Mouse (Mus musculus): Measurements from ENCODE around the gene Lactb. TPM values are rescaled to one million over a fixed set of nuclear protein-coding genes. Genes with fewer than 3 reads are reported as not detected.
A peak's percentile ranks its signal among the peaks of the same experiment; 100 is the strongest.

Lactb gene
- polyA plus RNA-seq, 1 experiment: 6.6 TPM

- H3K4me2 ChIP-seq (ENCODE audit: low read depth): no peak overlapping the region
- no peaks in the 10 kb centered on the region for H3K27me3 ChIP-seq (ENCODE audit: control insufficient read depth, insufficient read depth, insufficient read length)
- no peaks in the 10 kb centered on the region for H3K36me3 ChIP-seq (ENCODE audit: control insufficient read depth, insufficient read depth)
- no peak for TF ChIP-seq MAX (IDR thresholded peaks at IDR 0.05; ENCODE audit: low read depth)
- TF ChIP-seq SRF (IDR thresholded peaks at IDR 0.05; ENCODE audit: control insufficient read depth, insufficient read length, low read depth): no peak
- no peak for TF ChIP-seq TCF3 (IDR thresholded peaks at IDR 0.05; ENCODE audit: insufficient read length, low read depth)
- no peak for TF ChIP-seq CEBPB (IDR thresholded peaks at IDR 0.05; ENCODE audit: insufficient read depth, poor library complexity, severe bottlenecking)
- no peak for TF ChIP-seq POLR2A (IDR thresholded peaks at IDR 0.05; ENCODE audit: insufficient read length, low read depth)
- TF ChIP-seq USF1 (IDR thresholded peaks at IDR 0.05; ENCODE audit: low read depth): no peak
- no peak for TF ChIP-seq REST (IDR thresholded peaks at IDR 0.05; ENCODE audit: insufficient read depth, insufficient read length)
- TF ChIP-seq MYOD1 (IDR thresholded peaks at IDR 0.05; ENCODE audit: control insufficient read depth in 1 of 3, insufficient read length in 2 of 3, low read depth in 2 of 3): no peak
- no peak for TF ChIP-seq TCF12 (IDR thresholded peaks at IDR 0.05; ENCODE audit: insufficient read depth, poor library complexity, severe bottlenecking)
- no peak for TF ChIP-seq POLR2AphosphoS2 (IDR thresholded peaks at IDR 0.05; ENCODE audit: insufficient read length, low read depth)
- TF ChIP-seq E2F4 (IDR thresholded peaks at IDR 0.05; ENCODE audit: insufficient read depth): no peak
- no peak for TF ChIP-seq MYOG (IDR thresholded peaks at IDR 0.05; ENCODE audit: control insufficient read depth in 1 of 3, insufficient read depth in 1 of 3, insufficient read length in 2 of 3, low read depth in 2 of 3)
- H3K4me3 ChIP-seq: no peak overlapping the region
- H3ac ChIP-seq (ENCODE audit: control insufficient read depth, insufficient read length): no peak overlapping the region
- no peaks in the 10 kb centered on the region for H3K79me2 ChIP-seq (ENCODE audit: control insufficient read depth, insufficient read depth)
These were observed 27.9 kb upstream of the Lactb start for GRCm38 (mm10) chr9:67003156-67003555.

GRCm38 (mm10) chr9:67001506-67001905 is 26.2 kb upstream of the Lactb start:
- Histone ChIP-seq H3K4me2 (ENCODE audit: low read depth) (peak overlapping the region; percentile 25), H3K79me2 (ENCODE audit: control insufficient read depth, insufficient read depth) (no peaks in the 10 kb centered on the region), H3K27me3 (ENCODE audit: control insufficient read depth, insufficient read depth, insufficient read length) (no peaks in the 10 kb centered on the region), H3ac (ENCODE audit: control insufficient read depth, insufficient read length) (no peak overlapping the region), H3K36me3 (ENCODE audit: control insufficient read depth, insufficient read depth) (no peaks in the 10 kb centered on the region), H3K4me3 (no peak overlapping the region)
- TF ChIP-seq REST (IDR thresholded peaks at IDR 0.05; ENCODE audit: insufficient read depth, insufficient read length): no peak
- no peak for TF ChIP-seq TCF3 (IDR thresholded peaks at IDR 0.05; ENCODE audit: insufficient read length, low read depth)
- TF ChIP-seq MYOD1 (IDR thresholded peaks at IDR 0.05; ENCODE audit: control insufficient read depth in 1 of 3, insufficient read length in 2 of 3, low read depth in 2 of 3): no peak
- no peak for TF ChIP-seq MYOG (IDR thresholded peaks at IDR 0.05; ENCODE audit: control insufficient read depth in 1 of 3, insufficient read depth in 1 of 3, insufficient read length in 2 of 3, low read depth in 2 of 3)
- TF ChIP-seq CEBPB (IDR thresholded peaks at IDR 0.05; ENCODE audit: insufficient read depth, poor library complexity, severe bottlenecking): no peak
- no peak for TF ChIP-seq SRF (IDR thresholded peaks at IDR 0.05; ENCODE audit: control insufficient read depth, insufficient read length, low read depth)
- no peak for TF ChIP-seq MAX (IDR thresholded peaks at IDR 0.05; ENCODE audit: low read depth)
- TF ChIP-seq POLR2A (IDR thresholded peaks at IDR 0.05; ENCODE audit: insufficient read length, low read depth): no peak
- TF ChIP-seq TCF12 (IDR thresholded peaks at IDR 0.05; ENCODE audit: insufficient read depth, poor library complexity, severe bottlenecking): no peak
- no peak for TF ChIP-seq POLR2AphosphoS2 (IDR thresholded peaks at IDR 0.05; ENCODE audit: insufficient read length, low read depth)
- no peak for TF ChIP-seq E2F4 (IDR thresholded peaks at IDR 0.05; ENCODE audit: insufficient read depth)
- TF ChIP-seq USF1 (IDR thresholded peaks at IDR 0.05; ENCODE audit: low read depth): no peak

- Histone ChIP-seq H3ac (ENCODE audit: control insufficient read depth, insufficient read length) (no peak overlapping the region), H3K27me3 (ENCODE audit: control insufficient read depth, insufficient read depth, insufficient read length) (no peaks in the 10 kb centered on the region), H3K79me2 (ENCODE audit: control insufficient read depth, insufficient read depth) (no peaks in the 10 kb centered on the region), H3K4me2 (ENCODE audit: low read depth) (peak overlapping the region; percentile 25), H3K4me3 (no peak overlapping the region), H3K36me3 (ENCODE audit: control insufficient read depth, insufficient read depth) (no peaks in the 10 kb centered on the region)
- no peak for TF ChIP-seq SRF (IDR thresholded peaks at IDR 0.05; ENCODE audit: control insufficient read depth, insufficient read length, low read depth)
- no peak for TF ChIP-seq TCF12 (IDR thresholded peaks at IDR 0.05; ENCODE audit: insufficient read depth, poor library complexity, severe bottlenecking)
- no peak for TF ChIP-seq MYOG (IDR thresholded peaks at IDR 0.05; ENCODE audit: control insufficient read depth in 1 of 3, insufficient read depth in 1 of 3, insufficient read length in 2 of 3, low read depth in 2 of 3)
- TF ChIP-seq POLR2AphosphoS2 (IDR thresholded peaks at IDR 0.05; ENCODE audit: insufficient read length, low read depth): no peak
- no peak for TF ChIP-seq POLR2A (IDR thresholded peaks at IDR 0.05; ENCODE audit: insufficient read length, low read depth)
- peak in 1 of 3 experiments; percentile 12 for TF ChIP-seq MYOD1 (IDR thresholded peaks at IDR 0.05; ENCODE audit: control insufficient read depth in 1 of 3, insufficient read length in 2 of 3, low read depth in 2 of 3)
- no peak for TF ChIP-seq USF1 (IDR thresholded peaks at IDR 0.05; ENCODE audit: low read depth)
- no peak for TF ChIP-seq CEBPB (IDR thresholded peaks at IDR 0.05; ENCODE audit: insufficient read depth, poor library complexity, severe bottlenecking)
- no peak for TF ChIP-seq E2F4 (IDR thresholded peaks at IDR 0.05; ENCODE audit: insufficient read depth)
These were observed 25.8 kb upstream of the Lactb start for GRCm38 (mm10) chr9:67001050-67001449.

- Histone ChIP-seq H3K4me2 (ENCODE audit: low read depth) (no peak overlapping the region), H3K36me3 (ENCODE audit: control insufficient read depth, insufficient read depth) (no peaks in the 10 kb centered on the region), H3K79me2 (ENCODE audit: control insufficient read depth, insufficient read depth) (no peaks in the 10 kb centered on the region), H3K4me3 (no peak overlapping the region), H3K27me3 (ENCODE audit: control insufficient read depth, insufficient read depth, insufficient read length) (no peaks in the 10 kb centered on the region), H3ac (ENCODE audit: control insufficient read depth, insufficient read length) (no peak overlapping the region)
- TF ChIP-seq TCF3 (IDR thresholded peaks at IDR 0.05; ENCODE audit: insufficient read length, low read depth): no peak
- no peak for TF ChIP-seq SRF (IDR thresholded peaks at IDR 0.05; ENCODE audit: control insufficient read depth, insufficient read length, low read depth)
- TF ChIP-seq MYOG (IDR thresholded peaks at IDR 0.05; ENCODE audit: control insufficient read depth in 1 of 3, insufficient read depth in 1 of 3, insufficient read length in 2 of 3, low read depth in 2 of 3): no peak
- TF ChIP-seq POLR2A (IDR thresholded peaks at IDR 0.05; ENCODE audit: insufficient read length, low read depth): no peak
- no peak for TF ChIP-seq REST (IDR thresholded peaks at IDR 0.05; ENCODE audit: insufficient read depth, insufficient read length)
- TF ChIP-seq CEBPB (IDR thresholded peaks at IDR 0.05; ENCODE audit: insufficient read depth, poor library complexity, severe bottlenecking): no peak
- no peak for TF ChIP-seq MAX (IDR thresholded peaks at IDR 0.05; ENCODE audit: low read depth)
- TF ChIP-seq E2F4 (IDR thresholded peaks at IDR 0.05; ENCODE audit: insufficient read depth): no peak
- TF ChIP-seq MYOD1 (IDR thresholded peaks at IDR 0.05; ENCODE audit: control insufficient read depth in 1 of 3, insufficient read length in 2 of 3, low read depth in 2 of 3): no peak
- TF ChIP-seq TCF12 (IDR thresholded peaks at IDR 0.05; ENCODE audit: insufficient read depth, poor library complexity, severe bottlenecking): no peak
- TF ChIP-seq POLR2AphosphoS2 (IDR thresholded peaks at IDR 0.05; ENCODE audit: insufficient read length, low read depth): no peak
- TF ChIP-seq USF1 (IDR thresholded peaks at IDR 0.05; ENCODE audit: low read depth): no peak
These were observed 24.4 kb upstream of the Lactb start for GRCm38 (mm10) chr9:66999698-67000097.

Measured in myocyte (in vitro differentiated cells).